Mouse (Mus musculus): ENCODE results near the gene Pnpla3.

DNA sequence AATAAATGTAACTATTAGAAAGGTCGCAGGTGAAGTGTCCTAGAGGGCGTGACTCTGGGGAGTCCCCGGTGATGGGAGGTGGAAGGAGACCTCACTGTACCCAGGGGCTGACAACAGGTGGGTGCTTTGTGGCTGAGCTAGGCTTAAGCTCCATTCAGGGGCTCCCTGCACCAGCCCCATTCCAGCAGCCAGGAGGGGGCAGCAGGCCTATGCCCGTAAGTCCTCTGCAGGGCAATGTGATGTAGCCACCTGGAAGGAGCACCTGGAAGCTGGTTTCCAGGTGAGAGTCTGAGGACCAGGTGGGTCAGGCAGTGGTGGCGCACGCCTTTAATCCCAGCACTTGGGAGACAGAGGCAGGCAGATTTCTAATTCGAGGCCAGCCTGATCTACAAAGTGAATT is 43.6 kb upstream of the Pnpla3 start:
- TF ChIP-seq CTCF (IDR thresholded peaks at IDR 0.05) (peak; percentile 61), POLR2A (IDR thresholded peaks at IDR 0.05; ENCODE audit: insufficient read depth, low read depth, low read length) (no peak)
